Mouse (Mus musculus) cortical plate, adult 2 months (tissue): ENCODE data around the gene Setdb1.

ENCODE experiments used
- CTCF ChIP-seq: fragments of 200-500 bp; IDR thresholded peaks from 2 replicates; pipeline ENCODE4 v1.5.1; 2011; ENCODE audit warnings: mild to moderate bottlenecking, control low read depth, low read length; ENCODE audit not compliant: insufficient read depth; ENCODE audit errors: extremely low read depth
- POLR2A ChIP-seq: fragments of 200-500 bp; IDR thresholded peaks from 2 replicates; pipeline ENCODE4 v1.6.1; 2011; ENCODE audit warnings: mild to moderate bottlenecking, low read length, control low read depth; ENCODE audit not compliant: insufficient read depth; ENCODE audit errors: extremely low read depth

GRCm38 (mm10) chr3:95310496-95310895 is 46.5 kb downstream of the Setdb1 start:
- TF ChIP-seq CTCF (no peak), POLR2A (no peak)
